Mouse (Mus musculus): ENCODE results near the gene Anapc1.

Gene Anapc1

DNA sequence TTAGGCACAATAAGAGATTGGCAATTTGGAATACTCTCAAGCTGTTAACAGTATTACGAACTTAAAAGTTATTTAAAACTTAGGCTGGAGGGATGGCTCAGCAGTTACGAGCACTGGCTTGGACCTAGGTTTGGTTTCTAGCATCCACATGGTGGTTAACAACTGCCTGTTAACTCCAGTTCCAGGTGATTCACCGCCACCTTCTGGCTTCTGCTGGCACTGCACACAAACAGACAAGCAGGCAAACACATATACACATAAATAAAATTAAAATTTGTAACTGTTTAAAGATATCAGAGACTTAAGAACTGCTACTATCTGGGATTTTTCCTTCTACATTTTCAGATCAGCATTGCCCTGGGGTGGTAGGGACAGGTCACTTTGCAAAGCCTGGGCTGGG lies 123.0 kb downstream of the Anapc1 start:
- DNase-seq = no peak

All from lung, postnatal 14 days (tissue).